Mouse (Mus musculus) liver, embryonic 11.5 days (tissue): ENCODE measurements at regions not wholly inside any gene's neighbourhood (a gene's known extent, or its start where the extent isn't known, plus 50 kb on each side); places are given as distances from the start of the nearest gene placed in this dataset.

Experiments
- ATAC-seq: fragments of 200-750 bp; cut with Nextera tagmentation; replicated peaks from 2 replicates; pipeline ENCODE4 v1.8.0; 2017; ENCODE audit warnings: moderate number of reproducible peaks, mild to moderate bottlenecking, moderate TSS enrichment, moderate library complexity; ENCODE audit not compliant: low FRiP score
- DNase-seq: peaks from one replicate; pipeline ENCODE4 v3.0.0-alpha.2; 2017; ENCODE audit warnings: low spot score
- H3K27ac ChIP-seq: fragments of 300-500 bp; sonication (generic); 2 replicates; pipeline ENCODE4 v1.5.1; 2014; ENCODE audit warnings: mild to moderate bottlenecking, low read depth, low read length, control low read depth
- H3K27me3 ChIP-seq: fragments of 300-500 bp; sonication (generic); replicated peaks from 2 replicates; pipeline ENCODE4 v1.6.1; 2014; ENCODE audit warnings: low read length, mixed read lengths; ENCODE audit not compliant: control insufficient read depth, insufficient read depth
- H3K36me3 ChIP-seq: fragments of 300-500 bp; sonication (generic); 2 replicates; pipeline ENCODE4 v1.6.1; 2014; ENCODE audit warnings: mild to moderate bottlenecking, low read length, moderate library complexity, mixed read lengths; ENCODE audit not compliant: control insufficient read depth, insufficient read depth
- H3K4me1 ChIP-seq: fragments of 300-500 bp; sonication (generic); replicated peaks from 2 replicates; pipeline ENCODE4 v1.6.1; 2014; ENCODE audit warnings: low read length, mixed read lengths; ENCODE audit not compliant: control insufficient read depth, insufficient read depth
- H3K4me2 ChIP-seq: fragments of 300-500 bp; sonication (generic); 2 replicates; pipeline ENCODE4 v1.6.1; 2014; ENCODE audit warnings: mild to moderate bottlenecking, control low read depth, moderate library complexity
- H3K4me3 ChIP-seq: fragments of 300-500 bp; sonication (generic); 2 replicates; pipeline ENCODE4 v1.5.1; 2014; ENCODE audit warnings: low read depth, low read length, control low read depth
- H3K9ac ChIP-seq: fragments of 300-500 bp; sonication (generic); 2 replicates; pipeline ENCODE4 v1.6.1; 2014; ENCODE audit warnings: low read depth, low read length, control low read depth
- H3K9me3 ChIP-seq: fragments of 300-500 bp; sonication (generic); 2 replicates; pipeline ENCODE4 v1.6.1; 2016; ENCODE audit warnings: low read length, inconsistent platforms, mixed read lengths; ENCODE audit not compliant: control insufficient read depth
- WGBS: fragments of 180-500 bp; shearing (Covaris S2); extraction: QIAGEN DNeasy Blood & Tissue Kit; methylation state at CpG from one replicate; pipeline ENCODE4 v1.1.7; 2014; 5-methylcytosine and 5-hydroxymethylcytosine counted together

DNA sequence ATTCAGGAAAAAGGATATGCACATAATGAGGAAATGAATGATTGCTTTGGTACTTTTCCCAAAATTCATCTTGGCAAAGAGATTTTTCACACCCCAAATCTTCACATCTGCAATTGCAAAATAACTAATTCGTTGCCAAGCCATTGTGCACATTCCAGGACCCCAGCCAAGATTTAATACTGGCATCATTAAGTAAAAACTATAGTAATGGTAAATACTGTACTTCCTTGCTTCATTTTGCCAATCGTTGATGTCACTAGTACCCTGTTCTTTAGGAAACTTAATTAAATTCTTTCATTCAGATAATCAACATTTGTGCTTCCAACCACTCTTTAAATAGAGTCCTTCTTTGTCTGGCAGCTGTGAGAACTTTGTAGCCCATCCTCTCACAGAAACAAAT, 303.6 kb downstream of the Arl4a start:
- Histone ChIP-seq H3K4me1 (no peaks in the 10 kb centered on the region), H3K27ac (no peak overlapping the region), H3K9me3 (no peaks in the 10 kb centered on the region), H3K9ac (no peak overlapping the region), H3K36me3 (no peaks in the 10 kb centered on the region), H3K4me3 (no peak overlapping the region), H3K27me3 (no peaks in the 10 kb centered on the region), H3K4me2 (no peak overlapping the region)
- DNase-seq (no peak), ATAC-seq (no peak)
- WGBS: 70% methylated on average over 2 of the region's 2 CpGs

DNA sequence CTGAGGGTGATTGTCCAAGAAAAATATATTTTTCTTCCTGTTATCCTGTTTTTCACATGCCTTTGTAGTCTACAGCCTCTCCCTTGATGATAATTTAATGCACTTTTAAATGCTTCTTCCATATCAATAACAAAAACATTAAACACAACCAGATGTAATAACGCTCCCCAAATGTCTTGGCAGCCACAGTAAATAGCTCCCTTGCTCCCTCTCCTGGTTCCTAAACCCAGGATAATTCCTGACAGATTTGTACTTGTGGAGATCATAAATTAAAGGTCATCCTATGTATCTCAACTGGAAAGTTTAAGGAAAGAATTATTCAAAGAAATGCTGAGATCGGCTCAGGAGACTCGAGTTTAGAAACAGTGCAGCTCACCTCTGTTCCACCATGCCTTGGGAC, 306.6 kb downstream of the Arl4a start:
- Histone ChIP-seq H3K9me3 (no peaks in the 10 kb centered on the region), H3K27ac (no peak overlapping the region), H3K9ac (no peak overlapping the region), H3K4me2 (no peak overlapping the region), H3K36me3 (no peaks in the 10 kb centered on the region), H3K27me3 (no peaks in the 10 kb centered on the region), H3K4me3 (no peak overlapping the region), H3K4me1 (no peaks in the 10 kb centered on the region)
- no peak for ATAC-seq
- DNase-seq: no peak
- WGBS: 74% methylated on average over 3 of the region's 3 CpGs

DNA sequence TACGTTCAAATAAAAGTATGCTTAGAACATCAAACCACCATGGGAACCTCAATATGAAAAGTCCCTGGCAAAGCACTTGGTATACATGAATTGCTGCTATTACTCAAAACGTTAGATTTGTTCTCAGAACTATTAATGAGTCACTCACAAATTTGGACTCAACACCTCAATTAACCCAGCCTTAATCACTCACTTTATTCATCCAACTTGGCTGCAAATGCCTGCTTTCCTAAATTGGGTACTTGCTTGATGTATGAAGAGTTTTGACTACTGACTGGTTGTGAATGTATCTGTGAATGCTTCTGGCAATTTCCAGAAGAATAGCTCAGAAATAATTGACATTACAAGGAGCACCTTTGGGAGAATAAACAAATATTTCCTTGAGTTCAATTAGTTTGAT, 308.6 kb downstream of the Arl4a start:
- Histone ChIP-seq H3K9me3 (no peaks in the 10 kb centered on the region), H3K4me3 (no peak overlapping the region), H3K9ac (no peak overlapping the region), H3K4me1 (no peaks in the 10 kb centered on the region), H3K27me3 (no peaks in the 10 kb centered on the region), H3K4me2 (no peak overlapping the region), H3K36me3 (no peaks in the 10 kb centered on the region), H3K27ac (no peak overlapping the region)
- DNase-seq (no peak), ATAC-seq (no peak)
- 71% methylated on average over 2 of the region's 2 CpGs for WGBS

DNA sequence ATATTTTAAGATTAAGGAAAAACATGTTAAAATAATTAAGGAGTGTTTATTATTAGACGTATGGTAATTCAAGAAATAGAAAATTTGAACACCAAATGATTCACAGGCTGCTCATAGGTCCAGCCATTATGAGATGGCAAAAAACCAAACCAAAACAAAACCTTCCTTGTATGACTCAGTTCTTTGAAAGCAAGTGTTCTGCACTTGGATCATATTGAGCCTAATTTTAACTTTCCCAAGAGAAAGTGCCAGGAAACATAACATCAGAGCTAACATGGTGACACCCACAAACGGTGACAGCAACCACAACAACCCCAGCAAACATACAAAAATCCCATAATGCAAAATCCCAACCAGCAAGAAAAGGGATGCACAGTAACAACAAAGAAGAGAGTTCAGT, 313.7 kb downstream of the Arl4a start:
- Histone ChIP-seq H3K4me2 (no peak overlapping the region), H3K4me1 (no peaks in the 10 kb centered on the region), H3K9me3 (no peaks in the 10 kb centered on the region), H3K27me3 (no peaks in the 10 kb centered on the region), H3K4me3 (no peak overlapping the region), H3K36me3 (no peaks in the 10 kb centered on the region), H3K9ac (no peak overlapping the region), H3K27ac (no peak overlapping the region)
- WGBS: 83% methylated on average over 2 of the region's 2 CpGs
- ATAC-seq (no peak), DNase-seq (no peak)

DNA sequence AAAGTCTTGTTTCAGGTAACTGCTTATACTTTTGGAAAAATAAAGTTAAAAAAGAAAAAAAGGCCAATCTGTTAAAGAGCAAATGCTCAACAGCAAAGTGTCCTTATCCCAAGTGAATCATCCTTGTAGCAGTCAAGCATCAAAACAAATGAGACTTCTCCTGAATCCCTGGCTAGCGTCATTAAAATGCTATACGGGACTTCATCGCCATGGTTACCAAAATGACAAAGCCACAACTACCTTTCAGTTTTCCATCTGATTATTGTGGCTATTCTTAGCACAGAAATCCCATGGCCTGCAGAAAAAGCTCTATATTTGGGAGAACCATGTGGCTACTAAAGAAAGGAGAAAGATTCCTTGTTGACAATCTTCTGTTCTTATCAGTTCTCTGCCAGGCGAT, 322.7 kb downstream of the Arl4a start:
- H3K9me3 ChIP-seq: no peaks in the 10 kb centered on the region
- DNase-seq (no peak), ATAC-seq (no peak)
- H3K27me3 ChIP-seq: no peaks in the 10 kb centered on the region
- H3K36me3 ChIP-seq: no peaks in the 10 kb centered on the region
- H3K27ac ChIP-seq: no peak overlapping the region
- no peaks in the 10 kb centered on the region for H3K4me1 ChIP-seq
- H3K9ac ChIP-seq: no peak overlapping the region
- 63% methylated on average over 4 of the region's 4 CpGs for WGBS
- no peak overlapping the region for H3K4me2 ChIP-seq
- no peak overlapping the region for H3K4me3 ChIP-seq

DNA sequence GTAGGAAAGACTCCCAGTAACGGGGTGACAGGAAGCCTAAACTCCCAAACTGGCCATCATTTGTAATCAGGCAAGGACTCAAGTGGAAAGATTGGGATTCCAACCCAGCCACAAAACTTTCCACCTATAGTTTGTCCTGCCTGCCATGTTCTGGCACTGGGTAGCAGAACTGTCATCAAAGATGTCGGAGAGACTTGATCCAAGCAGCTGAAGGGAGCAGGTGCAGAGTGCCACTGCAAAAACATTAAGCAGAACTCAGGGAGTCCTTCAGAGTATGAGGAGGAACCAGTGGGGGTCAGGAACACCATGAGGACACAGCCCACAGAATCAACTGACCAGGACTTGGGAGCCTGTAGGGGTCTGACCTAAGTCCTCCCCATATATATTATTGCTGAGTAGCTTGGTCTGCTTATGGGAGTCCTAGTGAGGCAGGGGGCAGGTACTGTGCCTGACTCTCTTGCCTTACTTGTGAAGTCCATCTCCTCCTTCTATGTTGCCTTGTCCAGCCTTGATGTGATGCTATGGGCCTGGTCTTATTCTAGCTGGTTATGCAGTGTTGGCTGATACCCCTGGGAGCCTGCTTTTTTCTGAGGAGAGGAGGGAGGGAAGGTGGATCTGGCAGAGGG, 323.5 kb downstream of the Arl4a start:
- DNase-seq (no peak), ATAC-seq (no peak)
- Histone ChIP-seq H3K4me2 (no peak overlapping the region), H3K36me3 (no peaks in the 10 kb centered on the region), H3K4me3 (no peak overlapping the region), H3K27ac (no peak overlapping the region), H3K4me1 (no peaks in the 10 kb centered on the region), H3K27me3 (no peaks in the 10 kb centered on the region), H3K9ac (no peak overlapping the region), H3K9me3 (no peaks in the 10 kb centered on the region)
- 81% methylated on average over 2 of the region's 2 CpGs for WGBS

DNA sequence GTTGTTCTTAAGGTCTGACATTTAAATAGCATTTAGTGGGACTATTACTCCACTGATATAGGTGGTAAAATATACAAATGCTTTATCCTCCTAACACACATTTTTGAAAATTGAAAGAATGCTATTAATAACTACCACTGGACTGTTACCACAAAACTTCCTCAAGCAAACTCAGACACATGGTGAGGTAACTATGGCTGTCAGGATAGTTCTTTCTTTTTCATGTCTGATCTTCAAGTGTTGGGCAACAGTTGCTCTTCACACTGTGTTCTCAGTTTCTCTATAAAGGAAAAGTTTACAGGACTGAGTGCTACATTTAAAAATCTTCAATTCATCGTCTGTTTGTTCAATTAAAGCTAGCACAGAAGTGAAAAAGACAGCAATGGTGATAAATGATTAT, 326.0 kb downstream of the Arl4a start:
- no peak overlapping the region for H3K27ac ChIP-seq
- H3K4me3 ChIP-seq: no peak overlapping the region
- no peak overlapping the region for H3K9ac ChIP-seq
- H3K27me3 ChIP-seq: no peaks in the 10 kb centered on the region
- no peaks in the 10 kb centered on the region for H3K4me1 ChIP-seq
- ATAC-seq (no peak), DNase-seq (no peak)
- WGBS: 67% methylated on average over 1 of the region's 1 CpGs
- H3K9me3 ChIP-seq: no peaks in the 10 kb centered on the region
- no peak overlapping the region for H3K4me2 ChIP-seq
- no peaks in the 10 kb centered on the region for H3K36me3 ChIP-seq

DNA sequence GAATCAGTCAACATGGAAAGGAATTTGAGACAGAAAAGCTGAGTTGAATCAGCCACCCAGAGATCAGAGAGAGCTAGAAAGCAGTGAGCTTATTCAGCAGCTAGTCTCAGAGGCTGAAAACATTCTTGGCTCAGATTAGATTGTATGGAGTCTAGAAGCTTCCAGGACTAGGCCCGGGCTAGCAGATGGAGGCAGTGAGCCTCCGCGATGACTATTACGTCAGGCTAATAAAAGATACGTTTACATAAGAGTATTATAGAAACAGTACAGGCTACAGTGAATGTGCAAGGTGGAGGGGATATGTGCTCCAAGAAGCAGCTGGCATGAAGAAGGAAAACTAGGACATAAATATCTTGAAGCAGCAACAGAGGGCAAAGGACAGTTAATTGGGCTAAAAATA, 328.0 kb downstream of the Arl4a start:
- Histone ChIP-seq H3K36me3 (no peaks in the 10 kb centered on the region), H3K9ac (no peak overlapping the region), H3K4me1 (no peaks in the 10 kb centered on the region), H3K9me3 (no peaks in the 10 kb centered on the region), H3K27me3 (no peaks in the 10 kb centered on the region), H3K4me2 (no peak overlapping the region), H3K4me3 (no peak overlapping the region), H3K27ac (no peak overlapping the region)
- 87% methylated on average over 5 of the region's 5 CpGs for WGBS
- DNase-seq: no peak
- ATAC-seq: no peak

DNA sequence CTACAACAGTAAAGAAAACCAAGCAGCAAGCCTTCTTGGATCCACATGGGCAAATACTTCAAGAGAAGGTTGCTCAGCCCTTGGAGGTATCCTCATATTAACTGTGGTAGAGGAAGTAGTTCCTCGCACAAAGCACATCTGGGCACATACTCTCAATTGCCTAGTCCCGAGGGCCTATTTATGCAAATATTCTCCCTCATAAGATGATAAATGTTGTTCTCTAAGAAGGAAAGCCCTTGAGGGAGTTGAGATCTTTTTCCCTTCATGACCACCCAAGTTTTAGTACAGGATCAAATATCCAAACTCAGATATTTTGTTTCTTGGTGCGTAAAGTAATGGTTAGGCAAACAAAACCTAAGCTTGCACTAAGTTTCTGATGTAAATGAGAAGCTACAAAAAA, 340.6 kb downstream of the Arl4a start:
- no peak for ATAC-seq
- H3K4me2 ChIP-seq: no peak overlapping the region
- no peaks in the 10 kb centered on the region for H3K36me3 ChIP-seq
- no peak overlapping the region for H3K9ac ChIP-seq
- H3K27me3 ChIP-seq: no peaks in the 10 kb centered on the region
- 81% methylated on average over 3 of the region's 3 CpGs for WGBS
- H3K27ac ChIP-seq: no peak overlapping the region
- no peaks in the 10 kb centered on the region for H3K9me3 ChIP-seq
- no peak for DNase-seq
- no peak overlapping the region for H3K4me3 ChIP-seq
- H3K4me1 ChIP-seq: no peaks in the 10 kb centered on the region
